In genomic region chr16:30172798-30173202, GRCm38 (mm10) we compare ENCODE assay signal across 8 mouse cellular contexts.
DNase-seq lines count a peak whose midpoint lies in the region; ATAC-seq and TF ChIP-seq lines count a peak whose summit lies in the region.

No protein-coding gene starts in this region.

- no peak overlapping the region for H3K27ac ChIP-seq in CH12.LX (ENCODE audit: insufficient read depth, low read depth)
- no peak overlapping the region for H3K27ac ChIP-seq in hindbrain, embryonic 13.5 days

- peak; percentile 28 for DNase-seq in CD4-positive, CD25-positive, alpha-beta regulatory T cell, adult 2 months (ENCODE audit: low read depth, low spot score)
- no peak for DNase-seq in CH12.LX (ENCODE audit: extremely low read depth)
- peak; percentile 50 to 51 for DNase-seq in frontal cortex, postnatal 10 days (ENCODE audit: low spot score in 2 of 2)
- DNase-seq in lung, postnatal 4 days, result peak; percentile 69 to 89
- peak; percentile 93 for DNase-seq in skeletal muscle tissue, adult 2 months (ENCODE audit: low read depth, low spot score)
- no peak for DNase-seq in cerebellum, adult 8-10 months

- TF ChIP-seq CTCF in CH12.LX (conservative IDR thresholded peaks at IDR 0.05 in 1 of 2, IDR thresholded peaks at IDR 0.05 in 1 of 2; ENCODE audit: low read depth in 2 of 2, low read length in 2 of 2), result no peak

- H3K9me3 ChIP-seq in CH12.LX (replicated peaks; ENCODE audit: low read length), result no peaks in the 10 kb centered on the region
- H3K9me3 ChIP-seq in hindbrain, embryonic 13.5 days, result no peaks in the 10 kb centered on the region

- dilution Hi-C loops in CH12.LX (cut with MboI; ENCODE audit: extremely low pct_ligation_motif_present, extremely low pct_unique_long_range_greater_than_20kb, low sequenced_read_pairs), result no loop called here

- no peak overlapping the region for H3K4me3 ChIP-seq in CH12.LX (replicated peaks in 1 of 3; ENCODE audit: low read depth in 2 of 3, low read length in 2 of 3, poor library complexity in 1 of 3)
- no peak overlapping the region for H3K4me3 ChIP-seq in hindbrain, embryonic 13.5 days

- TF ChIP-seq RAD21 in CH12.LX (IDR thresholded peaks at IDR 0.05; ENCODE audit: low read depth, low read length), result no peak

- peaks cover 16% of the 10 kb centered on the region for H3K27me3 ChIP-seq in CH12.LX (replicated peaks)
- H3K27me3 ChIP-seq in hindbrain, embryonic 13.5 days, result peaks cover 53% of the 10 kb centered on the region

- H3K4me2 ChIP-seq in CH12.LX (ENCODE audit: insufficient read depth, low read depth, poor library complexity, severe bottlenecking), result no peak overlapping the region
- no peak overlapping the region for H3K4me2 ChIP-seq in hindbrain, embryonic 13.5 days

- no peaks in the 10 kb centered on the region for H3K79me2 ChIP-seq in CH12.LX (replicated peaks; ENCODE audit: control insufficient read depth, extremely low read depth, insufficient read depth, poor library complexity, severe bottlenecking)

- H3K9ac ChIP-seq in CH12.LX (ENCODE audit: insufficient read depth, low read depth), result no peak overlapping the region
- H3K9ac ChIP-seq in hindbrain, embryonic 13.5 days, result no peak overlapping the region

- H3K4me1 ChIP-seq in CH12.LX (ENCODE audit: control insufficient read depth in 1 of 2, insufficient read depth in 2 of 2), result peaks cover 10 to 13% of the 10 kb centered on the region in 2 experiments
- peaks cover 10% of the 10 kb centered on the region for H3K4me1 ChIP-seq in hindbrain, embryonic 13.5 days (replicated peaks)

- in situ Hi-C loops in CH12.LX (cut with MboI; ENCODE audit: low pct_ligation_motif_present, low pct_unique_long_range_greater_than_20kb, low sequenced_read_pairs), result no loop called here

- H3K36me3 ChIP-seq in CH12.LX (replicated peaks in 1 of 2; ENCODE audit: control insufficient read depth in 1 of 2, insufficient read depth in 1 of 2, low read length in 1 of 2), result no peaks in the 10 kb centered on the region
- no peaks in the 10 kb centered on the region for H3K36me3 ChIP-seq in hindbrain, embryonic 13.5 days

- no peak for TF ChIP-seq POLR2A in CH12.LX (IDR thresholded peaks at IDR 0.05; ENCODE audit: low read depth, low read length)

- TF ChIP-seq EP300 in CH12.LX (IDR thresholded peaks at IDR 0.05; ENCODE audit: low read length), result no peak

- 47% methylated on average over 9 of the region's 9 CpGs for WGBS in hindbrain, embryonic 13.5 days

- ATAC-seq in CD4-positive, CD25-positive, alpha-beta regulatory T cell, adult 4 months, result no peak
- ATAC-seq in hindbrain, embryonic 13.5 days (ENCODE audit: low FRiP score), result peak; percentile 59; the same call in 1 of the 2 replicates

TF ChIP-seq in CH12.LX, 34 proteins besides CTCF, POLR2A, EP300 and RAD21:
- no peak for TF ChIP-seq NRF1 (IDR thresholded peaks at IDR 0.05; ENCODE audit: low read depth, low read length)
- TF ChIP-seq MAX (IDR thresholded peaks at IDR 0.05; ENCODE audit: low read length), result peak; percentile 79
- peak; percentile 72 for TF ChIP-seq MYC (IDR thresholded peaks at IDR 0.05; ENCODE audit: low read depth, low read length)
- peak; percentile 84 for TF ChIP-seq SIN3A (IDR thresholded peaks at IDR 0.05; ENCODE audit: low read length)
- no peak for TF ChIP-seq UBTF (IDR thresholded peaks at IDR 0.05; ENCODE audit: low read depth, low read length)
- TF ChIP-seq GABPA (IDR thresholded peaks at IDR 0.05; ENCODE audit: insufficient replicate concordance, low read depth, low read length), result no peak
- TF ChIP-seq JUN (IDR thresholded peaks at IDR 0.05; ENCODE audit: insufficient read depth, low read depth, low read length), result no peak
- TF ChIP-seq BHLHE40 (IDR thresholded peaks at IDR 0.05; ENCODE audit: low read depth, low read length), result peak; percentile 60; the same call in 1 of the 2 replicates
- TF ChIP-seq TBP (conservative IDR thresholded peaks at IDR 0.05; ENCODE audit: low read depth, low read length), result no peak
- 0 out of 2 replicates have a peak, but pooled peaks have one; percentile 18 for TF ChIP-seq ETS1 (conservative IDR thresholded peaks at IDR 0.05; ENCODE audit: low read depth, low read length)
- no peak for TF ChIP-seq USF1 (IDR thresholded peaks at IDR 0.05; ENCODE audit: low read depth, low read length)
- peak; percentile 53; the same call in 1 of the 2 replicates for TF ChIP-seq IRF4 (IDR thresholded peaks at IDR 0.05; ENCODE audit: low read depth, low read length)
- no peak for TF ChIP-seq ELF1 (IDR thresholded peaks at IDR 0.05; ENCODE audit: low read depth, low read length)
- TF ChIP-seq ZKSCAN1 (IDR thresholded peaks at IDR 0.05; ENCODE audit: borderline replicate concordance, low read depth, low read length), result peak; percentile 92
- TF ChIP-seq MXI1 (IDR thresholded peaks at IDR 0.05; ENCODE audit: low read depth, low read length), result peak; percentile 78
- no peak for TF ChIP-seq POLR2AphosphoS2 (IDR thresholded peaks at IDR 0.05; ENCODE audit: low read depth, low read length)
- TF ChIP-seq TCF12 (IDR thresholded peaks at IDR 0.05; ENCODE audit: low read depth, low read length), result peak; percentile 61; the same call in 1 of the 2 replicates
- TF ChIP-seq ZMIZ1 (IDR thresholded peaks at IDR 0.05; ENCODE audit: low read depth, low read length), result no peak

Comparison
In these comparisons a context has a peak if more than half of its experiments do, and no peak if none do; other contexts are left out.
1. DNase-seq: peak in CD4-positive, CD25-positive, alpha-beta regulatory T cell, adult 2 months (single experiment), frontal cortex, postnatal 10 days (2 of 2), lung, postnatal 4 days (2 of 2) and skeletal muscle tissue, adult 2 months (single experiment); none in CH12.LX (single experiment) and cerebellum, adult 8-10 months (single experiment).